Mouse (Mus musculus) cerebellum, postnatal 25 days (tissue): ENCODE measurements around the gene Neu1.
A peak's percentile ranks its signal among the peaks of the same experiment; 100 is the strongest.
"Not testable (repeated sequence)": the region's sequence is repeated elsewhere in the genome, so short reads cannot be mapped to it uniquely, and the experiment has no call there.

ENCODE experiments used
- DNase-seq, 2 experiments: peaks; one replicate each; pipeline ENCODE4 v3.0.0; 2021; ENCODE audit warnings: mixed read lengths in 2 of 2

Gene Neu1

DNA sequence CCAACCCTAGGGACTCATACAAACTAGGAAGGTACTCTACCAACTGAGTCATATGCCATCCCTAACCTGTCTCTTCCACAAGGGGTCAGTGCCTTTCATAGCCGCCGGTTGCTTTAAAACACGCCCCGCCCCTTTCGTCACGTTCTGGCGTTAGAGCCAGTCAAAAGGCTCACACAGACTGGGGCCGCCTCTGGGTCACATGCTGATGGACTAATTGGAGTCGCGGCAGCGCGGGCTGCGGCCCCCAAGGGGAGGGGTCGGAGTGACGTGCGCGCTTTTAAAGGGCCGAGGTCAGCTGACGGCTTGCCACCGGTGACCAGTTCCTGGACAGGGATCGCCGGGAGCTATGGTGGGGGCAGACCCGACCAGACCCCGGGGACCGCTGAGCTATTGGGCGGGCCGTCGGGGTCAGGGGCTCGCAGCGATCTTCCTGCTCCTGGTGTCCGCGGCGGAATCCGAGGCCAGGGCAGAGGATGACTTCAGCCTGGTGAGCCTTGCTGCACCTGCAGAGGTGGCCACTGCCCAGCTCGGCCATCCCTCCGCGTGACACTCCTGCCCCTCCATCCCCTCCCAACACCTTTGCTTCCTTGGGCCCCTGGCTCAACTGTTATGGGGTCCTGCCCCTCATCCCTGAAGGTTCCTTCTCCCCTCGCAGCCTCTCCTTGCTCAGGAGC lies at the start of gene Neu1:
Gene Neu1, plus strand, starts transcription at position 193 of the 674 bp plus-strand sequence.
- peak; percentile 99 for DNase-seq

GRCm38 (mm10) chr17:34881683-34882310 lies 49.3 kb upstream of the Neu1 start, which contains the start of gene Gm20547:
TSS of gene Gm20547 (minus strand) at chr17:34882042.
- no peak for DNase-seq

DNA sequence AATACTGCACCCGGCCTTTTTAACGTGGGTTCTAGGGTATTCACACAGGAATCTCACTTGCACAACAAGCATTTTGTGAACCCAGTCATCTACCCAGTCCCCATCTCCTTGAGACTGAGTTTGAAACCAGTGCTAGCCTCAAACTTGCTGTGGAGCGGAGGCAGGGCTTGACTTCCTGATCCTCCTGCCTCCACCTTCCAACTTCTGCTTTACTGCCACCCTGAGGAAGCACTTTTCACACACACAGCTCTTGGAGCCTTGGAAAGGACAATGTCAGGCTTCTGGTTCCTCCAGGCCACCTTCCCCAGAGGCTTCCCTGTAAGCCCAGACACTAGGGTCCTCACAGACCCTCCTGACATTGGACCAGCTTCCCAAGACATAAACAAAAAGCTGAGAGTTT lies 47.7 kb upstream of the Neu1 start:
- DNase-seq = no peak

DNA sequence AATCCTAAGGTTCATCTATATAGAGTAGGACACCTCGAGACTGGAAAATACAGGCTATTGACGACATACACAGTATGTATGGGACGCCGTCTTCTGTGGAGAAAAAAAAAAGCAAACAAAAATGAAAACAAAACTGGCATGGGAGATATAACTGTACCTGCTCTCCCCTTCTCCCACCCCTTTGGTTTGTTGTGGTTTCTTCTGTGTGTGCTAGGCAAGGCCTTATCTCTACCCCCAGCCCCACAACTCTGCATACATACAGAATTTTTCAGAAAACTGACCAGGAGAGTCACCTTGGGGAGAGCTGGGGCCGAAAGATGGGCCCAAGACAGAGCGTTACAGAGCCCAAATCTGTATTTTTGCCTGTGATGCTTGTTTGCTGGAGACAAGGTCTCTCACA lies 46.3 kb upstream of the Neu1 start:
- no peak for DNase-seq

DNA sequence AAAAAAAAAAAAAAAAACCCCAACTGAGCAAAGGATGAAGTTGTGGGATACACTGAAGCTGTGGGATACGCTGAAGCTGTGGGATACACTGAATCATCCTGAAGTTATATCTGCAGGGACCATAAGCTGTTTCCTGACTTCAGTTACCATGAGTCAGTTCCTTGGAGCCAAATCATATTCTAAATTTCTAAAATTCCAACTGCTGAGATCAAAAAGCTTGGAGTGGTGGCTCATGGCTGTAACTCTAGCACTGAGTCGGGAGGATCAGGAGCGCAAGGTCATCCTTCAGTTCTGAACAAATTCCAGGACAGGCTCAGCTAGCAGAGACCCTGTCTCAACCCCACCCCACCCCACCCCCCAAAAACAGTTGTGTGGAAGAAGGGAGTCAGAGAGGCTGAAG lies 45.4 kb upstream of the Neu1 start:
- no peak for DNase-seq

DNA sequence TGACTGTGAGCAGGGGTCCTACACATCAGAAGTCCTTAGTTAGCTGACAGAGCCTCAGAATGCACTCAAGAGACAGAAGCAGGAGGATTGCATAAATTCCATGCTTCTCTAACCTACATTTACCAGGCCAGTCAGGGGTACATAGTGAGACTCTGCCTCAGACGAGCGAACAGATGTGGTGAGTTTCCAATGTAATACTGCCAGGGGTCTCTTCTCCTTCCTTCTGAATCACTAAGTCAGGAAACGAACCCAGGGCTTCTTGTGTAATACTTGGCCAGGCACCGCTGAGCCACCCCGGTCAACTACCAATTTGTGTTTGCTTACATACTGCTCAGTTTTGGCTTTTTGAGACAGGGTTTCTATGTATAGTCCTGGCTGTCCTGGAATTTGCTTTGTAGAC lies 43.1 kb upstream of the Neu1 start:
- no peak for DNase-seq

DNA sequence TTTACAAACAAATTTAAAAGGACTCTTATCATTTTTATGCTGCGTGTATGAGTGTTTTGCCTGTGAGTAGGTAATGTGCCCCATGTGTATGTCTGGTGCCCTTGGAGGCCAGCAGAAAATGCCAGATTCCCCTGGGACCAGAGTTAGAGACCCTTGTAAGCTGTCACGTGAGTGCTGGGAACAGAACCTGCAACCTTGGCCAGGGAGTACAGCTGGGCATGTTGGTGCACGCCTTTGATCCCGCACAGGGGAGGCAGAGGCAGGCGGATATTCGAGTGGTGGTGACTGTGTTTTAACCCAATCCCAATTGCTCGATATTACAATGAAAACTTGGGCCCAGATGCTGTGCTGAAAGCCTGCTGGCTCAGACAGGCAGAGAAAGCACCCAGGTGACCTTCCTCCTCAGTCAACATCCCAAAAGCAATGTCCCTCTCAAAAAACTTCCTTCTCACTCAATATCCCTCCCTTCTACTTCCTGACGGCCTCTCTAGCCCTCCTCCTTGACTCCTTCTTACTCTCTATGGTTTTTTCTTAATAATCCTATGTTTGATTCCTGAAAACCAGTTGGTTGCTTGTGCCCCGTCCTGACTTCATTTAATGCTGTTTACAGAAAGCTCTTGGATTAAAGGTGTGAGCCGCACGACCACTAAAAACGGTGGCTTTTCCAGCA lies 40.8 kb upstream of the Neu1 start:
- DNase-seq = no peak

DNA sequence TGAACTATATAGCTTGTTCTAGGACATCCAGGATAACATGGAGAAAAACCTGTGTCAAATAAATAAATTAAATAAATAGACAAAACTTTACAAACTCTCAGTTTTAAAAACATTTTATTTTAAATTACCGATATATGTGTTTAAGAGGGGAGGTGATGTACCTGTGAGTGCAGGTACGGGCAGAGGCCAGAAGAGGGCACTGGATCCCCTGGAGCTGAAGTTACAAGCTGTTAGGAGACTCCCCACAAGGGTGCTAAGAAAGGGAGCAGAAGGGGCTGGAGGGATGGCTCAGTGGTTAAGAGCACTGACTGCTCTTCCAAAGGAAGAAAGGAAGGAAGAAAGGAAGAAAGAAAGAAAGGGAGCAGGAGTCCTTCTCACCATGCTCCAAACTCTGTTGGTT lies 39.7 kb upstream of the Neu1 start:
- DNase-seq = no peak

GRCm38 (mm10) chr17:34893072-34893824 lies 37.8 kb upstream of the Neu1 start:
- peak in 1 of 2 experiments; percentile 19 for DNase-seq

GRCm38 (mm10) chr17:34894074-34894597 lies 36.9 kb upstream of the Neu1 start:
- DNase-seq = peak; percentile 95 to 98

DNA sequence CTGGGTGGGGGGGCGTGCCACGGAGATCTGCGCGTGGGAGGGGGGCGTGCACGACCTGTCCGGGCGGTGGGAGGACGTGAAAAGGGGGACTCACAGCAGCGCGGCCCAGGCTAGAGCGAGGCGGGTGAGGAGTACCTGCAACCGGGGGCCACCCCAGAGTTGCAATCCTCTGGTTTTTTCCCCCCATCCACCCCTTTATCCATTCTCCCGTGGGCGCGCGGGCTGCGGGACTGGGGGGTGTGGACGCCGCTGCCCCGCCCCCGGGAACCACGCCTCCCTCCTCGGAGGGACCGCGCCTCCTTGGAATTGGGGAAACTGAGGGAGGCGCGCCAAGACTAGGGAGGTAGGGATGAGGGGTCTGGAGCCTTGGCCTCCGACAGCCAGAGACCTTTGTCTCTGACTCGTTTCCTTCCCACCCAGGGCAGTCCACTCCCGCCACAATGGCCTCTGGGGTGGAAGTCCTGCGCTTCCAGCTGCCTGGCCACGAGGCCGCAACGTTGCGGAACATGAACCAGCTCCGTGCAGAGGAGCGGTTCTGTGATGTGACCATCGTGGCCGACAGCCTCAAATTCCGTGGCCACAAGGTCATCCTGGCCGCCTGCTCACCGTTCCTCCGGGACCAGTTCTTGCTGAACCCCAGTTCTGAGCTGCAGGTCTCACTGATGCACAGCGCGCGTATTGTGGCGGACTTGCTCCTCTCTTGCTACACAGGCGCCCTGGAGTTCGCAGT lies 36.1 kb upstream of the Neu1 start:
- peak; percentile 61 to 75 for DNase-seq

GRCm38 (mm10) chr17:34895724-34896123 lies 35.3 kb upstream of the Neu1 start:
- DNase-seq = peak in 1 of 2 experiments; percentile 19

DNA sequence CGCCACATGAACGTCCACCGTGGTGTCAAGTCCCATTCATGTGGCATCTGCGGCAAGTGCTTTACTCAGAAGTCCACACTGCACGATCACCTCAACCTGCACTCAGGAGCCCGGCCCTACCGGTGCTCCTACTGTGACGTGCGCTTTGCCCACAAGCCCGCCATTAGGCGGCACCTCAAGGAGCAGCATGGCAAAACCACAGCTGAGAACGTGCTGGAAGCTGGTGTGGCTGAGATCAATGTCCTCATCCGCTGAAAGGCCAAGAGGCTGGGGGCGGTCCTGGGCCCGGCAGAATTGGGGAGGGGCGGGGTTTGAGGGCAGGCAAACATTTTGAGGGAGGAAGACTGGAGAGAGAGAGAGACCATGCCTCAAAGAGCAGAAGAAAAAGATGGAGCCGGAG lies 34.7 kb upstream of the Neu1 start:
- peak in 1 of 2 experiments; percentile 13 for DNase-seq

- peak; percentile 37 to 55 for DNase-seq
Observed at GRCm38 (mm10) chr17:34897373-34898159, 33.5 kb upstream of the Neu1 start.

- peak; percentile 88 to 91 for DNase-seq
Observed at GRCm38 (mm10) chr17:34898160-34898586, 32.9 kb upstream of the Neu1 start, which contains the start of the genes C2 and Ehmt2. TSS of gene C2 (minus strand) at chr17:34898265. TSS of gene Ehmt2 (plus strand) at chr17:34898469.

GRCm38 (mm10) chr17:34898706-34899052 lies 32.4 kb upstream of the Neu1 start:
- DNase-seq = peak in 1 of 2 experiments; percentile 58

DNA sequence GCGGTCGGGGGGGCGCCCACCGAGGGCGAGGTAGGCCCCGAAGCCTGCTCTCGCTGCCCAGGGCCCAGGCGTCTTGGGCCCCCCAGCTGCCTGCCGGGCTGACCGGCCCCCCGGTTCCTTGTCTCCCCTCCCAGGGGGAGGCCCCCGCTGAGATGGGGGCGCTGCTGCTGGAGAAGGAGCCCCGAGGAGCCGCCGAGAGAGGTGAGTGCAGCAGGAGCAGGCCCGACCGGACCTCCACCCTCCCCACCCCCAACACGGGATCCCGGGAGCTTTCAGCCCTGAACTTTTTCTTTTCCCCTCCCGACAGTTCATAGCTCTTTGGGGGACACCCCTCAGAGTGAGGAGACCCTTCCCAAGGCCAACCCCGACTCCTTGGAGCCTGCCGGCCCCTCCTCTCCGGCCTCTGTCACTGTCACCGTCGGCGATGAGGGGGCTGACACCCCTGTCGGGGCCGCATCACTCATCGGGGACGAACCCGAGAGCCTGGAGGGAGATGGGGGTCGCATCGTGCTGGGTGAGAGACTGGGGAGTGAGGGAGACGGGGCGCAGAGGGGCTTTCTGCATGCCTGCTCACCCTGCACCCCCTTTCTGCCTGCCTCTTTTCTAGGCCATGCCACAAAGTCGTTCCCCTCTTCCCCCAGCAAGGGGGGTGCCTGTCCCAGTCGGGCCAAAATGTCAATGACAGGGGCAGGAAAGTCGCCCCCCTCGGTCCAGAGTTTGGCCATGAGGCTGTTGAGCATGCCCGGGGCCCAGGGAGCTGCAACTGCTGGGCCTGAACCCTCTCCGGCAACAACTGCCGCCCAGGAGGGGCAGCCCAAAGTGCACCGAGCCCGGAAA lies 31.8 kb upstream of the Neu1 start:
- peak; percentile 47 to 55 for DNase-seq

DNA sequence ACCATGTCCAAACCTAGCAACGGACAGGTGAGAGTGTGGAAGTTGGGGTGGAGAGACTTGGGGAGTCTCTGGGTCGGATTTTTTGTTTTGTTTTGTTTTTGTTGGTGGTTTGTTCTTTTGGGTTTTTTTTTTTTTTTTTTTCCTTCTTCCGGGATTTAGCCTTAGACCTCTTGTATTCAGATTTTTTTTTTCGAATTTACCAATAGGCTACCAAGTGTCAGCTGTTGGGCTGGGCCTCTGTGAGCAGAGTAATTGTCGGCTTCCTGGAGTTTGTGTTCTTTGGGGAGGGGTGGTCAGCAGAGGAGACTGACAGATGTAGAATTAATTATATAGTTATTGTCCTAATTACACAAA lies 31.2 kb upstream of the Neu1 start:
- peak in 1 of 2 experiments; percentile 16 for DNase-seq

DNA sequence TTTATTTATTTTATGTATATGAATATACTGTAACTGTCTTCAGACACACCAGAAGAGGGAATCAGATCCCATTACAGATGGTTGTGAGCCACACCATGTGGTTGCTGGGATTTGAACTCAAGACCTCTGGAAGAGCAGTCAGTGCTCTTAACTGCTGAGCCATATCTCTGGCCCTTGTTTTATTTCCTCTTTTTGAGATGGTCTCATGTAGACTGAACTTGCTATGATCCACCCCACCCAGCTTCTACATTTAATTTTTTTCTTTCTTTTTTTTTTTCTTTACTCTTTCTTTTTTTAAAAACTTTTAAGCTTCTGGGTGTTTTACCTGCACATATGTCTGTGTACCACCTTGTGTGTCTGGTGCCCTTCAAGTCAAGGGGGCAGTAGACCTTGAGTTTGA lies 30.2 kb upstream of the Neu1 start:
- DNase-seq = not testable (repeated sequence)

DNA sequence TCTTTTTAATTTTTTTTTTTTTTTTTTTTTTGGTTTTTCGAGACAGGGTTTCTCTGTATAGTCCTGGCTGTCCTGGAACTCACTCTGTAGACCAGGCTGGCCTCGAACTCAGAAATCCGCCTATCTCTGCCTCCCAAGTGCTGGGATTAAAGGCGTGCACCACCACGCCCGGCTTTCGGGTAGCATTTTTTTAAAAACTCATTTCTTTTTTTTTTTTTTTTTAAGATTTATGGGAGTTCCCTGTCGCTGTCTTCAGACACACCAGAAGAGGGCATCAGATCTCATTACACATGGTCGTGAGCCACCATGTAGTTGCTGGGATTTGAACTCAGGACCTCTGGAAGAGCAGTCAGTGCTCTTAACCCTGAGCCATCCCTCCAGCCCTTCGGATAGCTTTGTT lies 29.1 kb upstream of the Neu1 start:
- not testable (repeated sequence) for DNase-seq
